Mouse (Mus musculus): ENCODE data around the gene Mettl21a. TPM values are rescaled to one million over a fixed set of nuclear protein-coding genes. Genes with fewer than 3 reads are reported as not detected.

Gene Mettl21a
- polyA plus RNA-seq, 1 experiment from 2014 or later = 13.4 TPM

DNA sequence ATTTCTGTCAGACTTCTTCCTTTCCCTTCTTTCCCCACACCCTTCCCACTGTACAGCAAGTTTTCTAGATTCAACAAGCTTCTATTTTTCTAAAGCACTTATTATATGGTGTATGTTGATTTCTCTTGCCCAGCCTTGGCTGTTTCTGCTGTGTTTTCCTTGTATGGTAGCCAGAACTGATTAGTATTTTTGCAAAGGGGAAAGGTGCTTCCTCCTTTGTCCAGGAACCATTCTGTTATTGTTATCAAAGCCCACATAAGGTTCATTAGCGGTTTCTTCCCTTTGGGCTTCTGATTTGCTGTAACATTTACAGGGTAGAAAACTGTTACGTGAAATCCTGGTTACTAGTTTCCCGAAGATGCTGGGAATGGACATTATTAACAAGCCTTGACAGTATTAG lies 56.9 kb downstream of the Mettl21a start:
- Histone ChIP-seq H3K36me3 (peaks cover 29% of the 10 kb centered on the region), H3K9me3 (replicated peaks) (no peaks in the 10 kb centered on the region), H3K27ac (no peak overlapping the region), H3K4me1 (replicated peaks) (no peaks in the 10 kb centered on the region), H3K4me2 (no peak overlapping the region), H3K4me3 (no peak overlapping the region), H3K27me3 (no peaks in the 10 kb centered on the region), H3K9ac (no peak overlapping the region)
- ATAC-seq (replicated peaks; ENCODE audit: insufficient number of reproducible peaks, insufficient read depth, low FRiP score, low read depth) = no peak
- 84% methylated on average over 3 of the region's 3 CpGs for WGBS

Other genes starting within 250 kb of the Mettl21a start
- gene Creb1, start 84.6 kb downstream of the Mettl21a start, polyA plus RNA-seq (2015; fragmentation: Nextera tagmentation; extraction: Ambion mirVana) = 16.6 and 22.5 TPM in 2 replicates
- gene Ccnyl1, start 73.2 kb upstream of the Mettl21a start, polyA plus RNA-seq (2015; fragmentation: Nextera tagmentation; extraction: Ambion mirVana) = 3.3 and 3.4 TPM in 2 replicates
- 1.5 and 1.7 TPM in 2 replicates for gene Fzd5, start 120.5 kb upstream of the Mettl21a start, polyA plus RNA-seq (2015; fragmentation: Nextera tagmentation; extraction: Ambion mirVana)